Mouse (Mus musculus) gastrocnemius, adult 2 months (tissue): ENCODE measurements around the gene 1810046K07Rik. TPM values are rescaled to one million over a fixed set of nuclear protein-coding genes. Genes with fewer than 3 reads are reported as not detected.

Experiments used
- DNase-seq: peaks from one replicate; pipeline ENCODE4 v3.0.0; 2022
- H3K27ac ChIP-seq: fragments of 200-600 bp; 2 replicates; pipeline ENCODE4 v1.8.1; 2022; ENCODE audit warnings: mild to moderate bottlenecking
- H3K4me3 ChIP-seq: fragments of 200-600 bp; 2 replicates; pipeline ENCODE4 v1.8.1; 2022; ENCODE audit warnings: mild to moderate bottlenecking, moderate library complexity
- CTCF ChIP-seq: fragments of 200-600 bp; IDR thresholded peaks from 2 replicates; pipeline ENCODE4 v1.8.1; 2022; ENCODE audit warnings: antibody characterized with exemption, mild to moderate bottlenecking, moderate library complexity
- intact Hi-C: fragments of 180-260 bp; cut with DNase I; formaldehyde crosslinking; loops from one replicate; pipeline ENCODE4 v1.15.1; 2025
- total RNA-seq, 2 experiments: library from RNA; stranded (reverse); gene quantifications; 2 replicates each; pipeline ENCODE4 v1.2.3; 2021

Gene 1810046K07Rik
- total RNA-seq, 2 experiments from 2014 or later, result not detected

DNA sequence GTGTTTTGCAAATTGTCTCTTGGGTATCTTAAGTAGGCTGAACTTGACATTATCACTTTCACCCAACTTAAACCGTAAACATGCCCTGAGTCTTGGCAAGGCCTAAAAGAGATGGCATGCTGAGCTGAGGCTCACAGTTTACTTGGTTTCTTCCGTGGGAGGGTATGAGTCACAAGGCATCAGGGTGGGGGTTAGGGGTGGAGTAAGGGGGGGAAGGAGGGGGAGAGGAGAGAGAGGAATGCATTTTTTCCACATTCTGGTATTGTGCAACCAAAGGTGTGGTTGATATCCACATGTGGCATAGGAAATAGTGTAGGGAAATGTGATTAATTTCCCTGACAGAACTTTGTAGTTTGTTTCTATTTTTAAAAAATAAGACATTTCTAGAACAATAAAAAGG is 42.6 kb downstream of the 1810046K07Rik start:
- intact Hi-C loops, result no loop called here
- TF ChIP-seq CTCF, result no peak
- DNase-seq, result no peak
- Histone ChIP-seq H3K27ac (no peak overlapping the region), H3K4me3 (no peak overlapping the region)

- intact Hi-C loops, result loop anchor here (5.0 kb wide), 1 partner anchor 116 kb away; no protein-coding TSS in a partner anchor
- peak; percentile 54 for TF ChIP-seq CTCF
- H3K27ac ChIP-seq, result peak within 1 kb of the TSS; percentile 94
- peak; percentile 90 for DNase-seq
- H3K4me3 ChIP-seq, result peak within 1 kb of the TSS; percentile 86
Observed at GRCm38 (mm10) chr9:51278500-51279381, 50.0 kb downstream of the 1810046K07Rik start, which contains the start of gene Colca2. Colca2 (minus strand) TSS chr9:51278569.

GRCm38 (mm10) chr9:51277834-51278498 is 50.8 kb downstream of the 1810046K07Rik start:
- no peak for TF ChIP-seq CTCF
- DNase-seq, result peak; percentile 20
- intact Hi-C loops, result loop anchor here (5.0 kb wide), 1 partner anchor 116 kb away; no protein-coding TSS in a partner anchor

GRCm38 (mm10) chr9:51274678-51275077 is 54.0 kb downstream of the 1810046K07Rik start:
- intact Hi-C loops, result loop anchor here (5.0 kb wide), 1 partner anchor 112 kb away; no protein-coding TSS in a partner anchor
- no peak for DNase-seq
- no peak overlapping the region for H3K4me3 ChIP-seq
- no peak overlapping the region for H3K27ac ChIP-seq
- no peak for TF ChIP-seq CTCF

More at GRCm38 (mm10) chr9:51277834-51278498, 50.8 kb downstream of the 1810046K07Rik start:
- peak overlapping the region; percentile 94 for H3K27ac ChIP-seq
- H3K4me3 ChIP-seq, result peak overlapping the region; percentile 86

GRCm38 (mm10) chr9:51273581-51274154 is 55.0 kb downstream of the 1810046K07Rik start:
- no peak for TF ChIP-seq CTCF
- Histone ChIP-seq H3K4me3 (no peak overlapping the region), H3K27ac (no peak overlapping the region)
- intact Hi-C loops, result no loop called here
- DNase-seq, result peak; percentile 21

DNA sequence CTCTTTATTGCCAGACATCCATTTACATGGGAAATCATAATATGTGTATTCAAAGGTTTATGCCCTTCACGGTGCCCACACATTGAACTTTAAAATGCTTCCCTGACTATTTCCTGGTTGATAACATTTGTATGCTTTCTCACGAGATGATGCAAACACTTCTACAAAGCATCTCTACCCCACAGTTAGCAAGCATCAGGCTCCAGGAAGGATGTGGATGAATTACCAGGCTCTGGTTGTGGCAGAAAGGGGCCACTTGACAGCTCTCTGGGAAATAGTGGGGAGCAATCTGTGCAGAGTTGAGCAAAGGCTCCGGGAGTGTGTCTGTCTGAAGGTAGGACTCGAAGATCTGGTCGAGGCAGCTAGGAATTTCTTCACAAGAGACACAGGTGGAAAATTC is 56.6 kb downstream of the 1810046K07Rik start:
- Histone ChIP-seq H3K27ac (no peak overlapping the region), H3K4me3 (no peak overlapping the region)
- no peak for DNase-seq
- intact Hi-C loops, result no loop called here
- no peak for TF ChIP-seq CTCF

GRCm38 (mm10) chr9:51271073-51271472 is 57.6 kb downstream of the 1810046K07Rik start:
- Histone ChIP-seq H3K4me3 (no peak overlapping the region), H3K27ac (no peak overlapping the region)
- intact Hi-C loops, result no loop called here
- no peak for DNase-seq
- TF ChIP-seq CTCF, result no peak

GRCm38 (mm10) chr9:51268852-51269251 is 59.9 kb downstream of the 1810046K07Rik start:
- TF ChIP-seq CTCF, result no peak
- H3K27ac ChIP-seq, result no peak overlapping the region
- no peak overlapping the region for H3K4me3 ChIP-seq
- intact Hi-C loops, result no loop called here
- DNase-seq, result no peak

GRCm38 (mm10) chr9:51258426-51258825 is 70.3 kb downstream of the 1810046K07Rik start:
- no peak overlapping the region for H3K27ac ChIP-seq
- no peak for DNase-seq
- no peak overlapping the region for H3K4me3 ChIP-seq
- TF ChIP-seq CTCF, result no peak
- intact Hi-C loops, result no loop called here

- intact Hi-C loops, result no loop called here
- DNase-seq, result no peak
- H3K4me3 ChIP-seq, result no peak overlapping the region
- H3K27ac ChIP-seq, result no peak overlapping the region
- TF ChIP-seq CTCF, result no peak
Observed at GRCm38 (mm10) chr9:51256780-51257502, 71.8 kb downstream of the 1810046K07Rik start.

Other genes with a start within 250 kb of the 1810046K07Rik start
- gene 4833427G06Rik, start 226.8 kb downstream of the 1810046K07Rik start, total RNA-seq, result not detected
- not detected for gene Gm32742, start 163.4 kb downstream of the 1810046K07Rik start, total RNA-seq
- not detected for gene Pou2af1, start 115.2 kb downstream of the 1810046K07Rik start, total RNA-seq
- under 1 TPM; 0.26 to 0.31 TPM for gene Colca2, start 50.3 kb downstream of the 1810046K07Rik start, total RNA-seq